Mouse (Mus musculus) CH12.LX (cell line): ENCODE data around the gene Mgat5. TPM values are rescaled to one million over a fixed set of nuclear protein-coding genes. Genes with fewer than 3 reads are reported as not detected.
A peak's percentile ranks its signal among the peaks of the same experiment; 100 is the strongest.

Experiments used
- DNase-seq: peaks from one replicate; pipeline ENCODE4 v3.0.0-alpha.2; 2013; ENCODE audit errors: extremely low read depth
- H3K27ac ChIP-seq: 2 replicates; pipeline ENCODE4 v1.5.1; 2012; ENCODE audit warnings: low read depth, mild to moderate bottlenecking, control low read depth, moderate library complexity; ENCODE audit not compliant: insufficient read depth
- H3K27me3 ChIP-seq: replicated peaks from 2 replicates; pipeline ENCODE3; 2012; ENCODE audit warnings: inconsistent platforms
- H3K36me3 ChIP-seq, 2 experiments: replicated peaks in 1 of 2; 2 replicates each; pipeline versions ENCODE3 to v1.6.1; 2012; ENCODE audit warnings: inconsistent platforms in 1 of 2, low read length in 1 of 2, mild to moderate bottlenecking in 1 of 2, mixed read lengths in 1 of 2, moderate library complexity in 1 of 2; ENCODE audit not compliant: control insufficient read depth in 1 of 2, insufficient read depth in 1 of 2
- H3K4me1 ChIP-seq, 2 experiments: 2 replicates each; pipeline ENCODE4 v1.6.1; 2012; ENCODE audit warnings: inconsistent platforms in 1 of 2, moderate library complexity in 1 of 2; ENCODE audit not compliant: insufficient read depth in 2 of 2, control insufficient read depth in 1 of 2
- H3K4me2 ChIP-seq: 2 replicates; pipeline ENCODE4 v1.6.1; 2012; ENCODE audit warnings: low read depth, mild to moderate bottlenecking, control low read depth; ENCODE audit not compliant: poor library complexity, insufficient read depth, severe bottlenecking
- H3K4me3 ChIP-seq, 3 experiments: fragments of 150-350 bp in 1 of 3; sonication (generic) in 1 of 3; replicated peaks in 1 of 3; 2 replicates each; pipeline versions ENCODE3 to v1.5.1; 2011 to 2012; ENCODE audit warnings: low read depth in 2 of 3, low read length in 2 of 3, mild to moderate bottlenecking in 2 of 3, moderate library complexity in 2 of 3, control low read depth in 1 of 3, improper control_type of control experiment in 1 of 3, inconsistent platforms in 1 of 3, mixed read lengths in 1 of 3; ENCODE audit not compliant: poor library complexity in 1 of 3
- H3K79me2 ChIP-seq: replicated peaks from 2 replicates; pipeline ENCODE4 v1.6.1; 2012; ENCODE audit warnings: mild to moderate bottlenecking, moderate library complexity; ENCODE audit not compliant: control insufficient read depth, poor library complexity, insufficient read depth, severe bottlenecking; ENCODE audit errors: extremely low read depth
- H3K9ac ChIP-seq: 2 replicates; pipeline ENCODE4 v1.6.1; 2012; ENCODE audit warnings: low read depth, mild to moderate bottlenecking, control low read depth, moderate library complexity; ENCODE audit not compliant: insufficient read depth
- H3K9me3 ChIP-seq: replicated peaks from 2 replicates; pipeline ENCODE3; 2012; ENCODE audit warnings: low read length, inconsistent platforms, mixed read lengths
- BHLHE40 ChIP-seq: IDR thresholded peaks from 2 replicates; pipeline ENCODE4 v1.6.1; 2011; ENCODE audit warnings: mild to moderate bottlenecking, low read depth, low read length, improper control_type of control experiment
- CTCF ChIP-seq, 2 experiments: IDR thresholded peaks in 1 of 2; conservative IDR thresholded peaks in 1 of 2; 2 replicates each; pipeline ENCODE4 v1.5.1; 2011 to 2012; ENCODE audit warnings: low read depth in 2 of 2, low read length in 2 of 2, improper control_type of control experiment in 1 of 2, inconsistent platforms in 1 of 2, mild to moderate bottlenecking in 1 of 2, moderate library complexity in 1 of 2
- EP300 ChIP-seq: IDR thresholded peaks from 2 replicates; pipeline ENCODE4 v1.6.1; 2011; ENCODE audit warnings: low read length, improper control_type of control experiment
- ETS1 ChIP-seq: conservative IDR thresholded peaks from 2 replicates; pipeline ENCODE4 v1.6.1; 2012; ENCODE audit warnings: low read depth, mild to moderate bottlenecking, inconsistent platforms, low read length, improper control_type of control experiment, moderate library complexity
- IRF4 ChIP-seq: IDR thresholded peaks from 2 replicates; pipeline ENCODE4 v1.6.1; 2014; ENCODE audit warnings: low read depth, mild to moderate bottlenecking, inconsistent platforms, low read length, improper control_type of control experiment
- MEF2A ChIP-seq: IDR thresholded peaks from 2 replicates; pipeline ENCODE4 v1.6.1; 2014; ENCODE audit warnings: low read depth, mild to moderate bottlenecking, inconsistent platforms, low read length, improper control_type of control experiment, borderline replicate concordance
- MXI1 ChIP-seq: IDR thresholded peaks from 2 replicates; pipeline ENCODE4 v1.6.1; 2011; ENCODE audit warnings: mild to moderate bottlenecking, low read depth, low read length, improper control_type of control experiment
- MYC ChIP-seq: IDR thresholded peaks from 2 replicates; pipeline ENCODE4 v1.6.1; 2011; ENCODE audit warnings: low read depth, mild to moderate bottlenecking, improper control_type of control experiment, low read length
- NELFE ChIP-seq: IDR thresholded peaks from 2 replicates; pipeline ENCODE4 v1.6.1; 2011; ENCODE audit warnings: low read depth, low read length, improper control_type of control experiment
- NRF1 ChIP-seq: IDR thresholded peaks from 2 replicates; pipeline ENCODE4 v1.6.1; 2014; ENCODE audit warnings: low read depth, mild to moderate bottlenecking, inconsistent platforms, low read length, improper control_type of control experiment, moderate library complexity
- POLR2A ChIP-seq: IDR thresholded peaks from 2 replicates; pipeline ENCODE4 v1.6.1; 2011; ENCODE audit warnings: low read depth, mild to moderate bottlenecking, improper control_type of control experiment, low read length
- SIN3A ChIP-seq: IDR thresholded peaks from 2 replicates; pipeline ENCODE4 v1.6.1; 2012; ENCODE audit warnings: low read length, improper control_type of control experiment, inconsistent platforms
- TCF12 ChIP-seq: IDR thresholded peaks from 2 replicates; pipeline ENCODE4 v1.6.1; 2014; ENCODE audit warnings: low read depth, mild to moderate bottlenecking, inconsistent platforms, low read length, improper control_type of control experiment
- dilution Hi-C: fragments of 300-500 bp; cut with MboI; formaldehyde crosslinking; loops from 2 replicates; pipeline ENCODE4 v1.14.3; 2020; ENCODE audit warnings: low sequenced_read_pairs; ENCODE audit not compliant: extremely low pct_unique_long_range_greater_than_20kb, extremely low pct_ligation_motif_present
- in situ Hi-C: fragments of 300-500 bp; cut with MboI; formaldehyde crosslinking; loops from 3 replicates; pipeline ENCODE4 v1.14.3; 2019; ENCODE audit warnings: low sequenced_read_pairs, low pct_ligation_motif_present, low pct_unique_long_range_greater_than_20kb, mixed read lengths
- polyA plus RNA-seq: library from polyadenylated mRNA; unstranded; fragments of >175 nt; gene quantifications from 2 replicates; pipeline ENCODE4 v1.2.1, GENCODE M21; 2012; ENCODE audit warnings: low read depth; ENCODE audit not compliant: insufficient read length
- total RNA-seq, 2 experiments: library from RNA; depleted of rRNA; stranded (reverse); fragments of 300-350 nt in 1 of 2; fragments of >200 nt in 1 of 2; gene quantifications; 2 replicates each; pipeline ENCODE4 v1.2.3; 2012 to 2014

Gene Mgat5
- total and polyA plus RNA-seq, 3 experiments: 5.9 to 8.8 (median 6.6) TPM

- no peak overlapping the region for H3K4me3 ChIP-seq
- 0 out of 2 replicates have a peak, but pooled peaks have one; percentile 33 for TF ChIP-seq EP300
- TF ChIP-seq MEF2A: peak; percentile 65
- TF ChIP-seq MYC: 0 out of 2 replicates have a peak, but pooled peaks have one; percentile 0
- TF ChIP-seq TCF12: peak; percentile 25; the same call in 1 of the 2 replicates
- TF ChIP-seq SIN3A: 0 out of 2 replicates have a peak, but pooled peaks have one; percentile 7
- TF ChIP-seq IRF4: no peak
- no peak for TF ChIP-seq MXI1
- TF ChIP-seq ETS1: peak; percentile 49; the same call in 1 of the 2 replicates
- TF ChIP-seq, all 38 proteins: peak for 6
- dilution Hi-C loops: no loop called here
- H3K9me3 ChIP-seq: no peaks in the 10 kb centered on the region
- DNase-seq: peak; percentile 61
- no peak overlapping the region for H3K27ac ChIP-seq
- H3K36me3 ChIP-seq: peaks cover 3 to 36% of the 10 kb centered on the region in 2 experiments
- H3K4me1 ChIP-seq: peaks cover 3 to 19% of the 10 kb centered on the region in 2 experiments
- no peaks in the 10 kb centered on the region for H3K79me2 ChIP-seq
- in situ Hi-C loops: loop anchor here (5.0 to 10.0 kb wide), 2 partner anchors 104 to 177 kb away; partner anchors contain the start of gene Tmem163
- H3K9ac ChIP-seq: no peak overlapping the region
- H3K27me3 ChIP-seq: no peaks in the 10 kb centered on the region
- no peak overlapping the region; the same call in 1 of the 2 replicates for H3K4me2 ChIP-seq
Observed at GRCm38 (mm10) chr1:127500701-127501100, 295.9 kb downstream of the Mgat5 start.

GRCm38 (mm10) chr1:127507042-127507650 lies 302.3 kb downstream of the Mgat5 start:
- in situ Hi-C loops: loop anchor here (10.0 kb wide), 1 partner anchor 98 kb away; no protein-coding TSS in a partner anchor
- peak overlapping the region; percentile 31 for H3K9ac ChIP-seq

More at GRCm38 (mm10) chr1:127507042-127507650, 302.3 kb downstream of the Mgat5 start:
- Histone ChIP-seq H3K4me1 (peaks cover 11 to 39% of the 10 kb centered on the region in 2 experiments), H3K79me2 (no peaks in the 10 kb centered on the region), H3K9me3 (no peaks in the 10 kb centered on the region), H3K27me3 (no peaks in the 10 kb centered on the region), H3K4me3 (no peak overlapping the region), H3K27ac (no peak overlapping the region)
- TF ChIP-seq BHLHE40 (peak; percentile 55; the same call in 1 of the 2 replicates), NELFE (peak; percentile 20; the same call in 1 of the 2 replicates), CTCF (conservative IDR thresholded peaks at IDR 0.05 in 1 of 2, IDR thresholded peaks at IDR 0.05 in 1 of 2; ENCODE audit: low read depth in 2 of 2, low read length in 2 of 2) (no peak), MEF2A (0 out of 2 replicates have a peak, but pooled peaks have one; percentile 14), NRF1 (peak; percentile 76), POLR2A (no peak; the same call in 1 of the 2 replicates)
- TF ChIP-seq, all 38 proteins: peak for 4
- Histone ChIP-seq H3K4me2 (peak overlapping the region; percentile 99), H3K36me3 (peaks cover 0 to 9% of the 10 kb centered on the region in 2 experiments)
- dilution Hi-C loops: no loop called here
- DNase-seq: no peak
